Mouse (Mus musculus): ENCODE results near the gene Ankrd33b.

GRCm38 (mm10) chr15:31250027-31250426 is 117.5 kb downstream of the Ankrd33b start:
- no peak for TF ChIP-seq CTCF (IDR thresholded peaks at IDR 0.05; ENCODE audit: control insufficient read depth, insufficient read depth, insufficient read length)
- no peak for TF ChIP-seq MYOG (IDR thresholded peaks at IDR 0.05; ENCODE audit: control insufficient read depth, extremely low read depth, insufficient read length)
- no peak for TF ChIP-seq MAX (IDR thresholded peaks at IDR 0.05)
- no peak for TF ChIP-seq USF1 (IDR thresholded peaks at IDR 0.05; ENCODE audit: low read depth)
